Mouse (Mus musculus) forebrain, embryonic 14.5 days (tissue): ENCODE measurements around the gene Hinfp. TPM values are rescaled to one million over a fixed set of nuclear protein-coding genes. Genes with fewer than 3 reads are reported as not detected.

Source experiments
- ATAC-seq: fragments of 200-750 bp; cut with Nextera tagmentation; 2 replicates; pipeline ENCODE4 v1.8.0; 2017; ENCODE audit warnings: mild to moderate bottlenecking, moderate library complexity
- DNase-seq: peaks from one replicate; pipeline ENCODE4 v3.0.0-alpha.2; 2015; ENCODE audit warnings: low spot score
- H3K27ac ChIP-seq: fragments of 300-500 bp; sonication (generic); 2 replicates; pipeline ENCODE4 v1.5.1; 2014; ENCODE audit warnings: low read depth, mild to moderate bottlenecking, control low read depth, low read length, moderate library complexity
- H3K27me3 ChIP-seq: fragments of 300-500 bp; sonication (generic); replicated peaks from 2 replicates; pipeline ENCODE4 v1.6.1; 2014; ENCODE audit warnings: low read length, control low read depth, mixed read lengths; ENCODE audit not compliant: control insufficient read depth, insufficient read depth
- H3K36me3 ChIP-seq: fragments of 300-500 bp; sonication (generic); 2 replicates; pipeline ENCODE4 v1.6.1; 2014; ENCODE audit warnings: low read length, control low read depth; ENCODE audit not compliant: control insufficient read depth, insufficient read depth
- H3K4me1 ChIP-seq: fragments of 300-500 bp; sonication (generic); 2 replicates; pipeline ENCODE4 v1.6.1; 2014; ENCODE audit warnings: antibody characterized with exemption, low read length, control low read depth; ENCODE audit not compliant: control insufficient read depth, insufficient read depth
- H3K4me2 ChIP-seq: fragments of 300-500 bp; sonication (generic); 2 replicates; pipeline ENCODE4 v1.6.1; 2014; ENCODE audit warnings: mild to moderate bottlenecking, control low read depth, low read length
- H3K4me3 ChIP-seq: fragments of 300-500 bp; sonication (generic); 2 replicates; pipeline ENCODE4 v1.5.1; 2014; ENCODE audit warnings: low read depth, low read length, control low read depth
- H3K9ac ChIP-seq: fragments of 300-500 bp; sonication (generic); 2 replicates; pipeline ENCODE4 v1.6.1; 2014; ENCODE audit warnings: mild to moderate bottlenecking, low read length, control low read depth, moderate library complexity
- H3K9me3 ChIP-seq: fragments of 300-500 bp; sonication (generic); replicated peaks from 2 replicates; pipeline ENCODE4 v1.6.1; 2016; ENCODE audit warnings: low read length, control low read depth, mixed read lengths; ENCODE audit not compliant: control insufficient read depth
- whole genome bisulfite sequencing: fragments of 180-500 bp; shearing (Covaris S2); extraction: QIAGEN DNeasy Blood & Tissue Kit; methylation state at CpG from one replicate; pipeline ENCODE4 v1.1.7; 2014; 5-methylcytosine and 5-hydroxymethylcytosine counted together
- polyA plus RNA-seq: library from polyadenylated mRNA; unstranded; fragments of >200 nt; fragmentation: Nextera tagmentation; extraction: Ambion mirVana; gene quantifications from 2 replicates; pipeline ENCODE4 v1.2.1, GENCODE M21; 2014

Hinfp gene
- polyA plus RNA-seq, 1 experiment from 2014 or later = 18.4 TPM

DNA sequence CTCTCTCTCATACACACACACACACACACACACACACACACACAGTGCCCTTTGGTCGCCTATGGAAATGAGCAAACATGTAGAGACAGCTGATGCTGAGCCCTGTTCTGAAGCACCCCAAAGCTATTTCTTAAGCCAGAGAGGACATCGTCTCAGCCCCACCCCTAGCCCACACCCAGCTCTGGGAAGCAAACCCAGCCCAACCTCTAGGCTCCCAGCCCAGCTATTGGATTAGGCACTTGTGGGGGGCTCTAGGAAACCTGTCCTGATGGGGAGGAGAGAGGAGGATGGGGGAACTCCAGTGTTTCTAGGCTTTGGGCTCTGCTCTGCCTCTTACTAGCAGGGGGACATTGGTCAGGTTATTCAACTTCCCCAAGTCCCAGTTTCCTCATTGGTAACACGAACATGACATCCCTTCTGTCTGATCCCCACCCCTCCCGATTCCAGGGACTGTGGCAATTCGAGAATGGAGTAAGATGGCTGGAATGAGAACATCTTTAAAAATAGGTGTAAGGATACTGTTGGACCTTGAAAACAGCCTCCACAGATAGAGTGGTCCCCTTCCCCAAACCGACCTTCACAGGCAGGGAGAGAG, 19.1 kb downstream of the Hinfp start:
- no peak for ATAC-seq
- peak overlapping the region; percentile 84; the same call in 1 of the 2 replicates for H3K4me3 ChIP-seq
- no peak overlapping the region for H3K27ac ChIP-seq
- no peaks in the 10 kb centered on the region for H3K9me3 ChIP-seq
- H3K4me2 ChIP-seq = peak overlapping the region; percentile 94
- H3K27me3 ChIP-seq = no peaks in the 10 kb centered on the region
- 11% methylated on average over 6 of the region's 6 CpGs for WGBS
- peaks cover 17% of the 10 kb centered on the region for H3K4me1 ChIP-seq
- no peak for DNase-seq
- peak overlapping the region; percentile 29; the same call in 1 of the 2 replicates for H3K9ac ChIP-seq
- peaks cover 11% of the 10 kb centered on the region for H3K36me3 ChIP-seq

DNA sequence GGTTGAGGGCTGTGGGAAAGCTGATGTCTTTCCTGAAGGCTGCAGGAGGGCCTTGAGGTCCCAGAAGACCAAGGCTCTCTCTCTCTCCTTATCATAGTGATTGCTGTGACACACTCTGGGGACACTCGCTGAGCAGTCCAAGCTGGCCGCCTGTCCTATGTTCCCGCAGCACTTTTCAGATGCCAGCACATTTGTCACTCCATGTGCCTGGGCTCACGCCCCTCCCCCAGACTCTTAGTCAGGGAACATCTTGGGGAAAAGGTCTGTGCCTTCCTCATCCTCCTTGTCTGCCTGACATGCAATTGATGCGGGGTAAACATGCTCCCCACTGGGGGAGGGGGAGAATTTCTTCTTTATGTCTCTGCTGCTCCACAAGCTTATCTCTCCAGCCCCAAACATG, 22.3 kb downstream of the Hinfp start:
- no peak overlapping the region for H3K4me3 ChIP-seq
- DNase-seq (no peak), ATAC-seq (no peak)
- H3K9ac ChIP-seq = no peak overlapping the region
- no peak overlapping the region for H3K4me2 ChIP-seq
- no peaks in the 10 kb centered on the region for H3K27me3 ChIP-seq
- H3K9me3 ChIP-seq = no peaks in the 10 kb centered on the region
- H3K27ac ChIP-seq = no peak overlapping the region
- H3K36me3 ChIP-seq = peaks cover 35% of the 10 kb centered on the region
- H3K4me1 ChIP-seq = peaks cover 7% of the 10 kb centered on the region
- WGBS = 81% methylated on average over 5 of the region's 5 CpGs

DNA sequence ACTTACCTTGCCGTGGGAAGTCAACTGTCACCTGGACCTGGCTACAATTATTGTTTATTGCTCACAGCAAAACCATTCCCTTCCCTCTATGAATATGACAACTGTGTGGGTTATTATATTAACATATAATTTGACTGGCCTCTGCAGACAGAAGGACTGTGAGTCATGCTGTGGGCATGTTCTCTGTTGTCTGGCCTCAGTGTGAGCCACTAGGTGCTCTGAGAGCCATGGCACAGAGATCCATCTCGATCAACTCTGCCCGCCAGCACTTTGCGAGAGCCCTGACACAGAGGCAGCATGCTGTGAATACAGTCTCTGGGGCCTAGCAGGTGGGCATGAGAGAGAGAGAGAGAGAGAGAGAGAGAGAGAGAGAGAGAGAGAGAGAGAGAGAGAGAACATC, 35.5 kb downstream of the Hinfp start:
- Histone ChIP-seq H3K9me3 (no peaks in the 10 kb centered on the region), H3K27ac (no peak overlapping the region), H3K9ac (no peak overlapping the region), H3K4me3 (no peak overlapping the region), H3K4me1 (peaks cover 4% of the 10 kb centered on the region), H3K36me3 (peaks cover 18% of the 10 kb centered on the region), H3K4me2 (no peak overlapping the region), H3K27me3 (no peaks in the 10 kb centered on the region)
- DNase-seq = no peak
- no peak for ATAC-seq
- 76% methylated on average over 4 of the region's 4 CpGs for WGBS

DNA sequence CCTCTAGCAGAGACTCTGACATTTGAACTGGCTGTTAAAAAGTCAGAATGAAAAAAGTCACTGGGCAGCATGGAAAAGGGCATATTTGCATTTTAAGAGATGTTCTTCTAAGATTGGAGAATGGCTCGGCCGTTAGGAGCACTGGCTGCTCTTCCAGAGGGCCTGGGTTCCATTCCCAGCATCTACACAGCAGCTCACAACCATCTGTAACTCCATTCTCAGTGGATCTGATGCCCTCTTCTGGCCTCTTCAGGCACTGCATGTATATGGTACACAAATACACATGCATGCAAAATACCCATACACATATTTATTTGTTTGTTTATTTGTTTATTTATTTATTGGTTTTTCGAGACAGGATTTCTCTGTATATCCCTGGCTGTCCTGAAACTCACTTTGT, 36.4 kb downstream of the Hinfp start:
- Histone ChIP-seq H3K9ac (no peak overlapping the region), H3K4me2 (no peak overlapping the region), H3K4me1 (peaks cover 4% of the 10 kb centered on the region), H3K36me3 (peaks cover 10% of the 10 kb centered on the region), H3K27me3 (no peaks in the 10 kb centered on the region), H3K9me3 (no peaks in the 10 kb centered on the region), H3K4me3 (no peak overlapping the region), H3K27ac (no peak overlapping the region)
- no peak for ATAC-seq
- WGBS = 80% methylated on average over 3 of the region's 3 CpGs
- no peak for DNase-seq

DNA sequence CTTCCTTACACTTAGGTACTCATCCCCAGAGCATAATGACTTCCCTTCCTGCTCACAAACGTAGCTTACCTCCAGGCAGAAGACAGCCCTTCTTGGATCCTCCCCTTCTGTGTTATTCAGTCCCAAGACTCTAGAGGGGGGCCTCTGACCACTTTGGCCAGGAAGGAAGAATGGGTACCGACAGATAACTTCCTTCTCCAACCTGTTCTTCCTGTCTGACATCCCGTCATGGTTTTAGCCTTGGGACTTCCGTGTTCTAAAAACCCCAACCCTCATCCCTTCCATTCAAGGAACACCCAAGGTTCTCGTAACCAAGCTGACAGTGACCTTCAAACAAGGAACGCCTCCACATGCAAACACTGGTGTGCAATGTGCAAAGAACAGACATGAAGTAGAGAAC, 37.0 kb downstream of the Hinfp start, which contains the start of gene Nlrx1:
Gene Nlrx1, minus strand, starts transcription at position 168 of the 400 bp plus-strand sequence.
- peaks cover 3% of the 10 kb centered on the region; the same call in 1 of the 2 replicates for H3K36me3 ChIP-seq
- H3K4me1 ChIP-seq = peaks cover 4% of the 10 kb centered on the region
- WGBS = 90% methylated on average over 6 of the region's 6 CpGs
- no peaks in the 10 kb centered on the region for H3K27me3 ChIP-seq
- no peaks in the 10 kb centered on the region for H3K9me3 ChIP-seq
- peak within 1 kb of the TSS; percentile 69 for H3K9ac ChIP-seq
- H3K4me2 ChIP-seq = peak within 1 kb of the TSS; percentile 63
- ATAC-seq = no peak
- H3K4me3 ChIP-seq = peak within 1 kb of the TSS; percentile 28
- no peak for DNase-seq
- H3K27ac ChIP-seq = peak within 1 kb of the TSS; percentile 35; the same call in 1 of the 2 replicates

DNA sequence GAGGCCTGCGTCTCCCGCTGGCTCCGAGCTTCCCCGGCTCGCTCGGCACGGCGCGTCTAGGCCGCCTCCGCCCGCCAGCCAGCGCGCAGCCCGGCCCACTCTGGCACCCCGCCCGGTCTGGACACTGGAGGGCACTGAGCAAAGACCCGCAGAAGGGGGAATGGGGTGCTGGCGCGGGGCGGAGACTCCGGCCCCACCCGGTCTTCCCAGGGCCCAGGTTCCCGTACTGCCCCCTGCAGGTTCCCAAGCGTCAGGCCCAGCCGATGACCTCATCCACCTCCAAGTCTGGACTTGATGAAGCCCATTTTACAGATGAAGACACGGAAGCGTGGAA, 37.5 kb downstream of the Hinfp start:
- WGBS = 7% methylated on average over 28 of the region's 28 CpGs
- peak overlapping the region; percentile 63 for H3K4me2 ChIP-seq
- H3K4me1 ChIP-seq = peaks cover 4% of the 10 kb centered on the region
- no peaks in the 10 kb centered on the region for H3K27me3 ChIP-seq
- no peaks in the 10 kb centered on the region for H3K36me3 ChIP-seq
- ATAC-seq = peak; percentile 90
- no peaks in the 10 kb centered on the region for H3K9me3 ChIP-seq
- peak overlapping the region; percentile 35; the same call in 1 of the 2 replicates for H3K27ac ChIP-seq
- H3K4me3 ChIP-seq = peak overlapping the region; percentile 28
- peak overlapping the region; percentile 69 for H3K9ac ChIP-seq
- DNase-seq = peak; percentile 81

DNA sequence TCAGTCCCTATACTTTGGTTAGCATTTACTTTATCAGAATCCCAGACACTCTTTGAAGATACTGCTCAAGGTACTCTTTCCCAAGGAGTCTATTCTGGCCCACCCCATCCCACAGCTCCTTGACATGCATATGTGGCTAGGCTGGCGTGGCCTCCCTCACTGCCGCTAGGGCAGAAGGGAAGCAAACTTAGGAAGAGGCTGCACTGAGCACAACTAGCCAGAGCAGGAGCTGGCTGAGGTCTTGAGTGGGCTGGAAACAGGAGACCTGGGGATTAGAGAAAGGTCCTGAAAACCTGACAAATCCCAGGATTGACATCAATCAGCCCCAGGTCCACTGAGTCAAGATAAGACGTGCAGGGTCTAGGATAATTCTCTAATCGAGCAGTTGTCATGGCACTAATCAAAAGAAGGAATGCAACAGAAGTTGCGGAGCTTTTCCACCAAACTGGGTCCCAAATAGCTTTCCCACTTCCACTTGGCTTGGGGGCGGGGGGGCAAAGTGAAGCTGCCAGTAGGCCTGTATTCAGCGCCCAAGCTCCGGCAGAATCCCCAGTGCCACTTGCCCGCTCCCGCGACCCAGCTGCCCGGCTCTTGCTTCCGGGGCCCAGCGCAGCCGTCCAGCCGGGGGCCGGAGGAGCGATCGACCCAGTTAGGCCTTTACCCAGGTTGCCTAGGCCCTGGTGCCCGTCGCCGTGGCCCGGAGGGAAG, 38.0 kb downstream of the Hinfp start:
- 6% methylated on average over 19 of the region's 23 CpGs for WGBS
- DNase-seq = peak; percentile 17
- ATAC-seq = peak; percentile 33

DNA sequence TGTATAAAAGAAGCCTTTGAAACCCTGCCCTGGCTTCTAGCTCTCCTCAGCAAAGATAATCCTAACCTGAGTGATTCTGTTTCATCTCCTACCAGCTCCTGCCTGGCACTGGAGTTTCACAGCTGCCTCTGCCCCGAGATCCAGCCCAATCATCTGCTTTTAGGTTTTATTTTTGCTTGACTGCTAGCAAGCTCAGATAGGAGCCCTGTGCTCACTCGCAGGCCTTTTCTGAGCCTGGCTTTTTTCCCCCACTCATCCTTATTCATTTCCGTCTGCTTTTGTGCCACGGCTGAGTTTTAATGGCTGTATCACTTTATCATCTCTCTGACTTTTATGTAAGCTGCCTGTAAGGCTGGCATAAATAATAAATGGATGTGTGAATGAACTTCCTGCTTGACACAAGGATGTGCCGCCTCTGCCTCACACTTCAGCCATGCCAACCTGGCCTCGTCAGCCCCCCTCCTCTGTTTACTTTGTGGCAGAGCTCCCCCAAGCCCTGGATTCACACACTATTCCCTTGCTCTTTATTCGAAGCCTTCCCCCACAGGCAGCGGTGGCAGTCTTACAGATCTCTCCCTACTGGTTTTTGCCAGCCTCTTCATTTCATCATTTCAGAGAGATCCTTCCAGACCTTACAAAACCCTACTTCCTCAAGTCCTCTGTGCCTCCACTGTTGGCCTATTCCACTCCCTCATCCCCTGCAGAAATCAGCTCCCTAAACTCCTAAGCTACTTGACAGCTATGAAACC, 38.8 kb downstream of the Hinfp start:
- Histone ChIP-seq H3K4me2 (no peak overlapping the region), H3K9ac (no peak overlapping the region), H3K27ac (peak overlapping the region; percentile 5; the same call in 1 of the 2 replicates), H3K27me3 (no peaks in the 10 kb centered on the region), H3K4me3 (no peak overlapping the region), H3K4me1 (peaks cover 4% of the 10 kb centered on the region), H3K9me3 (no peaks in the 10 kb centered on the region), H3K36me3 (no peaks in the 10 kb centered on the region)
- ATAC-seq (no peak), DNase-seq (no peak)
- 60% methylated on average over 8 of the region's 8 CpGs for WGBS

More for the DNA sequence above, 38.0 kb downstream of the Hinfp start:
- peak overlapping the region; percentile 69 for H3K9ac ChIP-seq
- peak overlapping the region; percentile 35; the same call in 1 of the 2 replicates for H3K27ac ChIP-seq
- no peaks in the 10 kb centered on the region for H3K36me3 ChIP-seq
- no peaks in the 10 kb centered on the region for H3K9me3 ChIP-seq
- peak overlapping the region; percentile 63 for H3K4me2 ChIP-seq
- H3K4me3 ChIP-seq = peak overlapping the region; percentile 28
- no peaks in the 10 kb centered on the region for H3K27me3 ChIP-seq
- peaks cover 4% of the 10 kb centered on the region for H3K4me1 ChIP-seq
